Mouse (Mus musculus): ENCODE results near the gene Pgbd5.

- no peak for TF ChIP-seq CTCF (IDR thresholded peaks at IDR 0.05; ENCODE audit: control insufficient read depth, insufficient read depth, insufficient read length)
- TF ChIP-seq CEBPB (IDR thresholded peaks at IDR 0.05; ENCODE audit: low read depth) = no peak
- no peak for TF ChIP-seq MYOD1 (IDR thresholded peaks at IDR 0.05; ENCODE audit: control insufficient read depth, insufficient read length, low read depth)
- TF ChIP-seq FOSL1 (IDR thresholded peaks at IDR 0.05; ENCODE audit: insufficient read depth, low read length, poor library complexity, severe bottlenecking) = no peak
- no peak for TF ChIP-seq MAX (IDR thresholded peaks at IDR 0.05)
- no peak for TF ChIP-seq MYOG (IDR thresholded peaks at IDR 0.05; ENCODE audit: control insufficient read depth, extremely low read depth, insufficient read length)
- no peak for TF ChIP-seq USF1 (IDR thresholded peaks at IDR 0.05; ENCODE audit: low read depth)
Observed at GRCm38 (mm10) chr8:124323356-124323755, 116.1 kb downstream of the Pgbd5 start.
